Mouse (Mus musculus) forebrain, embryonic 13.5 days (tissue): ENCODE measurements around the gene Fat1. TPM values are rescaled to one million over a fixed set of nuclear protein-coding genes. Genes with fewer than 3 reads are reported as not detected.
A peak's percentile ranks its signal among the peaks of the same experiment; 100 is the strongest.

ENCODE experiments used
- ATAC-seq: fragments of 200-750 bp; cut with Nextera tagmentation; 2 replicates; pipeline ENCODE4 v1.8.0; 2017
- H3K27ac ChIP-seq: fragments of 300-500 bp; sonication (generic); 2 replicates; pipeline ENCODE4 v1.5.1; 2015; ENCODE audit warnings: inconsistent platforms, mild to moderate bottlenecking, moderate library complexity
- H3K27me3 ChIP-seq: fragments of 300-500 bp; sonication (generic); 2 replicates; pipeline ENCODE4 v1.6.1; 2015; ENCODE audit warnings: mild to moderate bottlenecking, inconsistent platforms
- H3K36me3 ChIP-seq: fragments of 300-500 bp; sonication (generic); 2 replicates; pipeline ENCODE4 v1.6.1; 2015; ENCODE audit warnings: mild to moderate bottlenecking, inconsistent platforms; ENCODE audit not compliant: poor library complexity, severe bottlenecking
- H3K4me1 ChIP-seq: fragments of 300-500 bp; sonication (generic); 2 replicates; pipeline ENCODE4 v1.6.1; 2015; ENCODE audit warnings: inconsistent platforms
- H3K4me2 ChIP-seq: fragments of 300-500 bp; sonication (generic); 2 replicates; pipeline ENCODE4 v1.6.1; 2015; ENCODE audit warnings: inconsistent platforms, mild to moderate bottlenecking, moderate library complexity
- H3K4me3 ChIP-seq: fragments of 300-500 bp; sonication (generic); 2 replicates; pipeline ENCODE4 v1.5.1; 2015; ENCODE audit warnings: mild to moderate bottlenecking, inconsistent platforms
- H3K9ac ChIP-seq: fragments of 300-500 bp; sonication (generic); 2 replicates; pipeline ENCODE4 v1.6.1; 2015; ENCODE audit warnings: mild to moderate bottlenecking, inconsistent platforms
- H3K9me3 ChIP-seq: fragments of 300-500 bp; sonication (generic); replicated peaks from 2 replicates; pipeline ENCODE4 v1.6.1; 2016; ENCODE audit warnings: inconsistent platforms
- WGBS: fragments of 180-500 bp; shearing (Covaris S2); methylation state at CpG from one replicate; pipeline ENCODE4 v1.1.7; 2015; 5-methylcytosine and 5-hydroxymethylcytosine counted together
- polyA plus RNA-seq: library from polyadenylated mRNA; unstranded; fragments of >200 nt; fragmentation: Nextera tagmentation; extraction: Ambion mirVana; gene quantifications from 2 replicates; pipeline ENCODE4 v1.2.1, GENCODE M21; 2015

The Fat1 gene
- polyA plus RNA-seq, 1 experiment from 2014 or later, result 10.0 TPM

GRCm38 (mm10) chr8:45014498-45015067 lies 79.3 kb downstream of the Fat1 start:
- Histone ChIP-seq H3K4me3 (no peak overlapping the region), H3K27ac (no peak overlapping the region), H3K4me2 (no peak overlapping the region), H3K27me3 (no peaks in the 10 kb centered on the region), H3K9me3 (no peaks in the 10 kb centered on the region), H3K36me3 (peaks cover 67% of the 10 kb centered on the region), H3K4me1 (no peaks in the 10 kb centered on the region), H3K9ac (no peak overlapping the region)
- ATAC-seq, result no peak
- WGBS, result 90% methylated on average over 11 of the region's 11 CpGs

- no peaks in the 10 kb centered on the region for H3K4me1 ChIP-seq
- no peaks in the 10 kb centered on the region for H3K9me3 ChIP-seq
- peaks cover 55% of the 10 kb centered on the region for H3K36me3 ChIP-seq
- no peak overlapping the region for H3K9ac ChIP-seq
- no peak overlapping the region for H3K27ac ChIP-seq
- no peaks in the 10 kb centered on the region for H3K27me3 ChIP-seq
- WGBS, result 72% methylated on average over 8 of the region's 8 CpGs
- no peak for ATAC-seq
- H3K4me3 ChIP-seq, result no peak overlapping the region
- H3K4me2 ChIP-seq, result no peak overlapping the region
Measured at GRCm38 (mm10) chr8:45015876-45016275, 80.6 kb downstream of the Fat1 start.

- H3K9ac ChIP-seq, result no peak overlapping the region
- no peaks in the 10 kb centered on the region for H3K27me3 ChIP-seq
- H3K4me3 ChIP-seq, result no peak overlapping the region
- H3K4me1 ChIP-seq, result no peaks in the 10 kb centered on the region
- no peak for ATAC-seq
- no peak overlapping the region for H3K4me2 ChIP-seq
- no peak overlapping the region for H3K27ac ChIP-seq
- H3K36me3 ChIP-seq, result peaks cover 66% of the 10 kb centered on the region
- 73% methylated on average over 5 of the region's 5 CpGs for WGBS
- peaks cover 9% of the 10 kb centered on the region; the same call in 1 of the 2 replicates for H3K9me3 ChIP-seq
Measured at GRCm38 (mm10) chr8:45019241-45019640, 84.0 kb downstream of the Fat1 start.

- peaks cover 13% of the 10 kb centered on the region; the same call in 1 of the 2 replicates for H3K9me3 ChIP-seq
- H3K9ac ChIP-seq, result no peak overlapping the region
- H3K4me2 ChIP-seq, result no peak overlapping the region
- peaks cover 69% of the 10 kb centered on the region for H3K36me3 ChIP-seq
- H3K27me3 ChIP-seq, result no peaks in the 10 kb centered on the region
- no peaks in the 10 kb centered on the region for H3K4me1 ChIP-seq
- WGBS, result 97% methylated on average over 5 of the region's 5 CpGs
- H3K27ac ChIP-seq, result no peak overlapping the region
- H3K4me3 ChIP-seq, result no peak overlapping the region
- no peak for ATAC-seq
Measured at GRCm38 (mm10) chr8:45021171-45021570, 85.9 kb downstream of the Fat1 start.

GRCm38 (mm10) chr8:45021911-45022665 lies 86.8 kb downstream of the Fat1 start:
- Histone ChIP-seq H3K27ac (no peak overlapping the region), H3K4me1 (no peaks in the 10 kb centered on the region), H3K4me3 (no peak overlapping the region), H3K9me3 (peaks cover 13% of the 10 kb centered on the region; the same call in 1 of the 2 replicates), H3K9ac (no peak overlapping the region), H3K36me3 (peaks cover 76% of the 10 kb centered on the region), H3K4me2 (no peak overlapping the region), H3K27me3 (no peaks in the 10 kb centered on the region)
- peak; percentile 42; the same call in 1 of the 2 replicates for ATAC-seq
- WGBS, result 94% methylated on average over 21 of the region's 21 CpGs

GRCm38 (mm10) chr8:45028081-45028497 lies 92.8 kb downstream of the Fat1 start:
- Histone ChIP-seq H3K9me3 (peaks cover 13% of the 10 kb centered on the region; the same call in 1 of the 2 replicates), H3K4me2 (no peak overlapping the region), H3K27ac (no peak overlapping the region), H3K36me3 (peaks cover 85% of the 10 kb centered on the region), H3K4me3 (no peak overlapping the region), H3K4me1 (no peaks in the 10 kb centered on the region), H3K9ac (no peak overlapping the region), H3K27me3 (no peaks in the 10 kb centered on the region)
- 88% methylated on average over 6 of the region's 6 CpGs for WGBS
- no peak for ATAC-seq

- ATAC-seq, result no peak
- H3K36me3 ChIP-seq, result peaks cover 88% of the 10 kb centered on the region
- no peaks in the 10 kb centered on the region for H3K27me3 ChIP-seq
- H3K4me3 ChIP-seq, result no peak overlapping the region
- H3K9me3 ChIP-seq, result no peaks in the 10 kb centered on the region
- H3K4me2 ChIP-seq, result no peak overlapping the region
- no peak overlapping the region for H3K27ac ChIP-seq
- H3K9ac ChIP-seq, result no peak overlapping the region
- no peaks in the 10 kb centered on the region for H3K4me1 ChIP-seq
- 85% methylated on average over 15 of the region's 15 CpGs for WGBS
Measured at GRCm38 (mm10) chr8:45038350-45038749, 103.1 kb downstream of the Fat1 start.

GRCm38 (mm10) chr8:45044160-45044559 lies 108.9 kb downstream of the Fat1 start:
- no peak overlapping the region for H3K4me3 ChIP-seq
- no peak overlapping the region for H3K4me2 ChIP-seq
- no peak overlapping the region for H3K27ac ChIP-seq
- WGBS, result 97% methylated on average over 26 of the region's 26 CpGs
- ATAC-seq, result no peak
- H3K9ac ChIP-seq, result no peak overlapping the region
- no peaks in the 10 kb centered on the region for H3K9me3 ChIP-seq
- peaks cover 63% of the 10 kb centered on the region for H3K36me3 ChIP-seq
- H3K4me1 ChIP-seq, result no peaks in the 10 kb centered on the region
- H3K27me3 ChIP-seq, result no peaks in the 10 kb centered on the region

- ATAC-seq, result no peak
- Histone ChIP-seq H3K9ac (no peak overlapping the region), H3K27ac (no peak overlapping the region), H3K4me3 (no peak overlapping the region), H3K9me3 (no peaks in the 10 kb centered on the region), H3K36me3 (peaks cover 63% of the 10 kb centered on the region), H3K27me3 (no peaks in the 10 kb centered on the region), H3K4me2 (no peak overlapping the region), H3K4me1 (no peaks in the 10 kb centered on the region)
- WGBS, result 93% methylated on average over 8 of the region's 8 CpGs
Measured at GRCm38 (mm10) chr8:45050451-45050850, 115.2 kb downstream of the Fat1 start.

GRCm38 (mm10) chr8:45051236-45051635 lies 116.0 kb downstream of the Fat1 start:
- no peak overlapping the region for H3K9ac ChIP-seq
- no peak for ATAC-seq
- no peak overlapping the region for H3K27ac ChIP-seq
- H3K4me1 ChIP-seq, result no peaks in the 10 kb centered on the region
- no peaks in the 10 kb centered on the region for H3K9me3 ChIP-seq
- no peak overlapping the region for H3K4me3 ChIP-seq
- peaks cover 65% of the 10 kb centered on the region for H3K36me3 ChIP-seq
- 94% methylated on average over 30 of the region's 30 CpGs for WGBS
- no peaks in the 10 kb centered on the region for H3K27me3 ChIP-seq
- no peak overlapping the region for H3K4me2 ChIP-seq

GRCm38 (mm10) chr8:45052205-45052604 lies 117.0 kb downstream of the Fat1 start:
- Histone ChIP-seq H3K36me3 (peaks cover 61% of the 10 kb centered on the region), H3K27me3 (no peaks in the 10 kb centered on the region), H3K9ac (no peak overlapping the region), H3K27ac (no peak overlapping the region), H3K4me2 (no peak overlapping the region), H3K4me1 (no peaks in the 10 kb centered on the region), H3K9me3 (no peaks in the 10 kb centered on the region), H3K4me3 (no peak overlapping the region)
- WGBS, result 76% methylated on average over 1 of the region's 1 CpGs
- ATAC-seq, result peak; percentile 63

GRCm38 (mm10) chr8:45052618-45053017 lies 117.4 kb downstream of the Fat1 start:
- no peaks in the 10 kb centered on the region for H3K9me3 ChIP-seq
- H3K27me3 ChIP-seq, result no peaks in the 10 kb centered on the region
- H3K4me1 ChIP-seq, result no peaks in the 10 kb centered on the region
- ATAC-seq, result 0 out of 2 replicates have a peak, but pooled peaks have one; percentile 22
- H3K4me2 ChIP-seq, result no peak overlapping the region
- WGBS, result 96% methylated on average over 9 of the region's 9 CpGs
- H3K27ac ChIP-seq, result no peak overlapping the region
- no peak overlapping the region for H3K4me3 ChIP-seq
- H3K36me3 ChIP-seq, result peaks cover 61% of the 10 kb centered on the region
- H3K9ac ChIP-seq, result no peak overlapping the region
